Mouse (Mus musculus) olfactory bulb, adult 2 months (tissue): ENCODE measurements around the gene Fra10ac1. TPM values are rescaled to one million over a fixed set of nuclear protein-coding genes. Genes with fewer than 3 reads are reported as not detected.
A peak's percentile ranks its signal among the peaks of the same experiment; 100 is the strongest.

ENCODE experiments used
- H3K27ac ChIP-seq: fragments of 200-500 bp; 2 replicates; pipeline ENCODE4 v1.5.1; 2012; ENCODE audit warnings: low read depth, low read length; ENCODE audit not compliant: insufficient read depth
- H3K4me1 ChIP-seq: fragments of 200-500 bp; 2 replicates; pipeline ENCODE4 v1.6.1; 2012; ENCODE audit warnings: low read length; ENCODE audit not compliant: control insufficient read depth, insufficient read depth
- H3K4me3 ChIP-seq: fragments of 200-500 bp; 2 replicates; pipeline ENCODE4 v1.5.1; 2012; ENCODE audit warnings: mild to moderate bottlenecking, low read depth, low read length, moderate library complexity; ENCODE audit not compliant: insufficient read depth
- CTCF ChIP-seq: fragments of 200-500 bp; IDR thresholded peaks from 2 replicates; pipeline ENCODE4 v1.5.1; 2012; ENCODE audit warnings: low read depth, mild to moderate bottlenecking, low read length, moderate library complexity; ENCODE audit not compliant: insufficient read depth
- POLR2A ChIP-seq: fragments of 200-500 bp; IDR thresholded peaks from 2 replicates; pipeline ENCODE4 v1.6.1; 2012; ENCODE audit warnings: mild to moderate bottlenecking, low read depth, low read length, moderate library complexity; ENCODE audit not compliant: insufficient read depth
- WGBS: fragments of 180-500 bp; shearing (Covaris S2); methylation state at CpG from one replicate; pipeline ENCODE4 v1.1.7; 2018; 5-methylcytosine and 5-hydroxymethylcytosine counted together
- polyA plus RNA-seq: library from polyadenylated mRNA; stranded (reverse); fragments of >200 nt; gene quantifications from 2 replicates; pipeline ENCODE4 v1.2.4, GENCODE M21; 2012; ENCODE audit warnings: low replicate concordance; ENCODE audit not compliant: missing spikeins, insufficient read depth, insufficient read length

Gene Fra10ac1
- polyA plus RNA-seq, 1 experiment, result not detected

DNA sequence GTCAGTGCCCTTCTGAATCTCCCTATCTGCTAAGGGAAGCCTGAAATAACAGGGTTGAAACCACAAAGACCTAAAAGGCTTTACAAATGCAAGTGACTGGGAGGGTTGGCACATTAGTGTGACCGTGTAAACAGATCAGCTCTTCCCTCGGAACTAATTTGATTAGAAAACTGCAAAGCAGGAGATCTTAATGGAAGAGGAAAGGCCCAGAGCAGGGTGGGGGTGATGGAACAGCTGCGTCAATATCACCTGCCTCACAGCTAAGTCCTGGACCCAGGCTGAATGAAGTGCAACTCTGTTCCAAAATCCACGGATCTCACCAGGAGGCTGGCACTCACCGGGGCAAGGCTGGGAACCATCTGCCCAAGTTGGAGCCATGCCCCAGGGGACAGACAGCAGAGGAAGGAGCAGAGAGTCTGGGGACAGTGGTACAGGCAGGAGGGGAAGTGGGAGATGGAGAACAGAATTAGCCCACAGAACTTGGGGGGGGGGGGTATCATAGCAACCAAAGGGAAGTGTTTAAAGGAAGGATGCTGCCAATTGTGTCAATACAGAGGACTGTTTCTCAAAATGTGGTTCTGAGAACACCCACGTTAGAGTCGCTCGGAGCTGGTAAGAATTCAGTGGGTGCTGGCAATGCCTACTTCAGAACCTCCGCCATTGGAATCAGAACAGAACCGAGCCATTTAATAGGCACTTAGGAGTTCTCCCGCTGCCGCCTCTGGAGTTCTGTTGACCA lies 14.4 kb upstream of the Fra10ac1 start:
- H3K4me3 ChIP-seq, result no peak overlapping the region
- no peak for TF ChIP-seq POLR2A
- no peak for TF ChIP-seq CTCF
- no peak overlapping the region for H3K27ac ChIP-seq
- peaks cover 6% of the 10 kb centered on the region for H3K4me1 ChIP-seq
- 31% methylated on average over 12 of the region's 12 CpGs for WGBS

DNA sequence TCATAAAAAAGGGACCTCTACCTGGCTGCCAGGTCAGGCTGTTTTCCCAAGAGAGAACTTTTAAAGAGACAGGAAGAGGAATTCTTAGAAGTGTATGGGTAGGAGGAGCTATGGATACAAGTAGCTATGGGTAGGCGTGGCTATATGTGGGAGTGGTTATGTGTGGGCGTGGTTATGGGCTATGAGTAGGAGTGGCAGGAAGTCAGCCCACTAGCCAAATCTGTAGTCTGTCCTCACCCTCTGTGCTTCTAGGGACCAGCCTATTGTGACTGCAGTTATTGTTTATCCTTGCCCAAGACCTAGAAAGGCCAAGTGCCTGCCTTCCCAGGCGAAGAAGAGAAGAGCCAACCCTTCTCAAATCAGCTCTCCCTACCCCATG lies 13.9 kb upstream of the Fra10ac1 start:
- TF ChIP-seq CTCF (no peak), POLR2A (no peak)

DNA sequence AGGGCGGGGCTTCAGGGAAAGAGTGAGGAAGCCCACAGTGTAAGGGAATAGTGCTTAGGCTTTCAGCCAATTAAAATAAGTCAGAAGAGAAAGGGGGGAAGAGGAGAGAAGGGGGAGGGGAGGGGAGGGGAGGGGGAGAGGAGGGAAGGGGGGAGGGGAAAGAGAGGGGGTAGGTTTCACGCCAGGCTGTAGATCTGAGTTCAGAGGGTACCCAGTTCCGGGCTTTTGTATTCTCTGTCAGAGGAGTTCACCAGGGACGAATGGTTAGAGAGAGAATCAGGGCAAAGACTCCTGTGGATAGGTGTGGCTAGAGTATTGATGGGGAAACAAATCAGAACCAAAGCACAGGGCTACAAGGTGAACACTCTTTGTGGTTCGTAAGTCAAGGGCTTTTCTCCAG lies 12.6 kb upstream of the Fra10ac1 start:
- H3K4me3 ChIP-seq, result no peak overlapping the region
- TF ChIP-seq POLR2A (no peak), CTCF (no peak)
- no peak overlapping the region for H3K27ac ChIP-seq
- 76% methylated on average over 5 of the region's 5 CpGs for WGBS
- H3K4me1 ChIP-seq, result peaks cover 6% of the 10 kb centered on the region

More for the DNA sequence above, 13.9 kb upstream of the Fra10ac1 start:
- Histone ChIP-seq H3K4me3 (no peak overlapping the region), H3K4me1 (peaks cover 6% of the 10 kb centered on the region), H3K27ac (no peak overlapping the region)
- 67% methylated on average over 3 of the region's 3 CpGs for WGBS

DNA sequence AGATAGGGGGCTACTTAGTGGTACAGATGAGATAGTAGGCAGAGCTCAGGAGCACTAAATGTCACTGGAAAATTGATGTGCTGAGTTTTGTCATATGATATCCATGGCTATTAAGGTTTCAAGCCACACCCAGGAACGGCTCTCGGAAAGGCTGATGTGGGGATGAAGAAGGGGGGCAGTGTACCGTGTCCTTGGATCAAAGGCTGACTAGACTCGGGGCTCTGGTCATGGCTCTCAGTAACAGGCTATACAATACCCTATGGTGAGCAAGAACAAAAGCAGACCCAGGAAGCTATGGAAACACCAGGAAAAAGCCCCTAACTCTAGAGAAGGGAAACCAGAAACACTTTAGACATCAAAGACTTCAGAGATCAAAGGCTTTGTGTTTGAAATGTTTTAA lies 8.6 kb upstream of the Fra10ac1 start:
- no peak overlapping the region for H3K27ac ChIP-seq
- WGBS, result 27% methylated on average over 4 of the region's 4 CpGs
- no peaks in the 10 kb centered on the region for H3K4me1 ChIP-seq
- no peak overlapping the region for H3K4me3 ChIP-seq
- TF ChIP-seq POLR2A, result no peak
- no peak for TF ChIP-seq CTCF

DNA sequence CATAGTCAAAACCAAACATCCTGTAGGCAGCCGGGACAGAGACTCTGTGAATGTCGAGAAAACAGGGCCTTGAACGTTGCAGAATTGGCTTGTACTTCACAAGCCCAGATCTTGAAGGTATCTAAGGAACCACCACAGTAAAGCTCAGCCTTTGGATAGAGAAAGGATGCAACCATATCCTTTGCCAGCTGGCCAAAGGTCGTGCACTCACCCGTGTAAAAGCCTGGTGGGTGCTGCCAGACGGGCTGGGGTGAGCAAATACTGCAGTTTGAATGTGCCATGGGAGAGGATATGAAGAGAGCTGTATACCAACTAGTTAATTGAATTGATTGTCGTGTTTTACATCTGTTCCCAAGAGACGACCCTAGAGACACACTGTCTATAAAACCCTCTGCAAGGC lies 8.1 kb upstream of the Fra10ac1 start:
- 59% methylated on average over 8 of the region's 8 CpGs for WGBS
- no peak overlapping the region for H3K4me3 ChIP-seq
- no peak for TF ChIP-seq CTCF
- TF ChIP-seq POLR2A, result no peak
- H3K27ac ChIP-seq, result no peak overlapping the region
- no peaks in the 10 kb centered on the region for H3K4me1 ChIP-seq

DNA sequence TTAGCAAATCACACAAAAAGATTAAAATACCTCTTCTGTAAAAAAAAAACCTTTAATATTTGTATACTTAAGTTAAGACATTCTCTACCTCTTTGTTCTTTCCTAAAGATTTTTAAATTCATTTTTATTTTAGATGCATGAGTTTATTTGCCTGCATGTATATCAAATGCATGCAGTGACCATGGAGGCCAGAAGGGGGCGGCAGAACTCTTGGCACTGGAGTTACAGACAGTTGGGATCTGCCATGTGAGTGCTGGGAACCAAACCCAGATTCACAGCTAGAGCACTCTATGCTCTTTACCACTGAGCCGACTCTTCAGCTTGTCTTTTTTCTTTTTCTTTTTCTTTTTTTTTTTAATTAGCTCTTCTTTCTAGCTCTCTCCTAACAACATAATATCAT lies 4.7 kb upstream of the Fra10ac1 start:
- no peak overlapping the region for H3K27ac ChIP-seq
- no peak for TF ChIP-seq POLR2A
- TF ChIP-seq CTCF, result no peak
- 57% methylated on average over 2 of the region's 2 CpGs for WGBS
- no peak overlapping the region for H3K4me3 ChIP-seq
- H3K4me1 ChIP-seq, result peaks cover 3% of the 10 kb centered on the region; the same call in 1 of the 2 replicates

DNA sequence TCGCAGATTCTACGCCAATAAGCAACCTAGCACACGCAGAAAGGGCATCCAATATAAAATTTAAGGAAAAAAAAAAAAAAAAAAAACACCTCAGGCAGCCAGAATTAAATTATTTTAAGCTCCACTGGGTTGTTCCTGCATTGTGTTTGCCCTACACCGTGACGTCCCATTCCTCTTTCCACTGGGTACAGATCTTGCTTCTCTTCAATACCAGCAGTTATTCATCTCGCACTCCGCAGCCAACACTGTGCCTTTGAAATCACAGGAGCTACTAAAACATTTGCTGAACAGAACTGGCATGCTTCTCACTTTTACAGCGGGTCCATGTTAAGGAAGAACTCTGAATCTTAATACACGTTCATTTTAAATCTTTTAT lies 717 bp upstream of the Fra10ac1 start:
- Histone ChIP-seq H3K27ac (peak overlapping the region; percentile 100), H3K4me3 (peak overlapping the region; percentile 93), H3K4me1 (peaks cover 3% of the 10 kb centered on the region; the same call in 1 of the 2 replicates)
- 1% methylated on average over 9 of the region's 9 CpGs for WGBS
- TF ChIP-seq POLR2A, result no peak
- no peak for TF ChIP-seq CTCF

DNA sequence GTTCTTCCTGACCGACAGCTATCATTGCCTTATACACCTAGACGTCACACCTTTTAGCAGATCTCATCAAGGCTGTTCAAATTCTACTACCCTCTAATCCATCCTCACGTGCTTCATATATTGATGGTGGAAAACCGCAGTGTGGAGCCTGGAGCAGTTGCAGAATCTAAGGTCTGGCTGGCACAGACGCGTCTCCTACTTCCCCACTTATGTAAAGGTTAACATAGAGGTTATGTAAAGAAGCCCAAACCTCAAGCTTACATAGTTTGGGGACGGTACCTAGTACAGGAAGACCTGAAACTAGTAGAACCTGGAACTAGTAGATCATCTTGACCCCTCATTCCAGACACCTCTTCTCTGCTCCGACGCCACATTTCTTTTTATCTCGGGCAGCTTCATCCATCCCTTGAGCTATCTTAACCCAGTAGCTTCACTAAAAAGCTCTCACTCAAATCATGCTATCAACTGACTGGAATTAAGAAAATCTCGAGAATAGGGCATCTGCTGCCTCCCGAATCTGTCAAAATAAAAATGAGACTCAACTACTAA lies 526 bp downstream of the Fra10ac1 start:
- Histone ChIP-seq H3K4me3 (peak overlapping the region; percentile 93), H3K27ac (peak overlapping the region; percentile 100), H3K4me1 (peaks cover 3% of the 10 kb centered on the region; the same call in 1 of the 2 replicates)
- 9% methylated on average over 12 of the region's 12 CpGs for WGBS
- TF ChIP-seq CTCF (no peak), POLR2A (no peak)

DNA sequence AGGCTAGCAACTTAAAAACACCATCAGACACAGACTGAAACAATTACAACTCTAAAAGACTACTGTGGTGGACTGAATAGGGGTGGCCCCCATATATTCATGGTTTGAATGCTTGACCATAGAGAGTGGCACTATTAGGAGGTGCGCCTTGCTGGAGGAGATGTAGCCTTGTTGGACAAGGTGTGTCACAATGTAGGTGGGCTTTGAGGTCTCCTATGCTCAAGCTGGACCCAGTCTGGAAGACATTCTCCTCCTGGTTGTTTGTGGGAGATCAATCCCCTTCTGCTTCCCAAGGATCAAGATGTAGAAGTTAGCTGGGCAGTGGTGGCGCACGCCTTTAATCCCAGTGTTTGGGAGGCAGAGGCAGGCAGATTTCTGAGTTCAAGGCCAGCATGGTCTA lies 6.3 kb downstream of the Fra10ac1 start:
- Histone ChIP-seq H3K4me3 (no peak overlapping the region), H3K27ac (no peak overlapping the region), H3K4me1 (no peaks in the 10 kb centered on the region)
- TF ChIP-seq POLR2A (no peak), CTCF (no peak)
- 94% methylated on average over 3 of the region's 3 CpGs for WGBS

DNA sequence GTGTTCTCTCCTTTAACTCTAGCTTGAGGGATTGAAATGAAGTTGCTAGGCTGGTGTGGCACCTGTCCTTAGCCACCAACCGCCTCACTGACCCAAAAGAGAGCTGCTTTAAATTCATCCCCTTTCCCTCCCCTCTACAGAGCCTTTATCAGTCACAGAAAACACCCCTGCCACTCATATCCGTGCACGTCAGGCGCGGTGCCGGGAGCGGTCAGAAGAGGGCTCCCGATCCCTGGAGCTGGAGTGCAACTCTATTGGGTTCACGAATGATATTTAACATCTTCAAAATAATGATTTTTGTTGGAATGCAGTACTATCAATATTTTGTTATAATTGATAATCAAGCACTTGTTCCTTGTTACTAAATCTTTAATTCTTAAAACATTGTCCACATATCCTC lies 17.3 kb downstream of the Fra10ac1 start:
- no peak for TF ChIP-seq POLR2A
- peak; percentile 63 for TF ChIP-seq CTCF
- Histone ChIP-seq H3K27ac (no peak overlapping the region), H3K4me1 (no peaks in the 10 kb centered on the region), H3K4me3 (no peak overlapping the region)
- WGBS, result 51% methylated on average over 9 of the region's 9 CpGs
